Mouse (Mus musculus) adrenal gland, postnatal 36 days (tissue): ENCODE measurements around the gene Mrps27. TPM values are rescaled to one million over a fixed set of nuclear protein-coding genes. Genes with fewer than 3 reads are reported as not detected.

ENCODE experiments used
- DNase-seq, 2 experiments: peaks; one replicate each; pipeline ENCODE4 v3.0.0; 2021; ENCODE audit warnings: mixed read lengths in 1 of 2
- total RNA-seq, 2 experiments: library from RNA; stranded (reverse); gene quantifications; 2 replicates each; pipeline ENCODE4 v1.2.3; 2021

Mrps27 gene
- total RNA-seq, 2 experiments from 2014 or later = 43.8 to 51.0 TPM

DNA sequence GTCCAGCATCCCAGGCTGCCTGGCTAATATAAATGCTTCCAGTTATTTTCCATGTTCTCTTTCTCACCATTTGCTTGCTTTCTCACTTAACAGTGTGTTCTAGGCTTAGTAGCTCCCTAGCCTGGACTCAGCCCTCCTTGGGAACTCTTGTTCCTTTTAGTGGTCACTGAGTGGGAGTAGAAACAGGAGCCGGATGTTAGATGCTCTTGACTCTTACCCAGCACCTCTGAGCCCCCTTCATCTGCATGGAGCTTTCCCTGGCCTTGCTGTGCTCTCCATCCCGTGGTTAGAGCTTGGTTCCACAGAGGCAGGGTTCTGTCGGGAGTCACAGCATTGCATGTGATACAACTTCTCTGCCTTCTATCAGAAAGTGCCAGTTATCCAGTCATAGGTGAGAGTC is 7.0 kb downstream of the Mrps27 start:
- no peak for DNase-seq

DNA sequence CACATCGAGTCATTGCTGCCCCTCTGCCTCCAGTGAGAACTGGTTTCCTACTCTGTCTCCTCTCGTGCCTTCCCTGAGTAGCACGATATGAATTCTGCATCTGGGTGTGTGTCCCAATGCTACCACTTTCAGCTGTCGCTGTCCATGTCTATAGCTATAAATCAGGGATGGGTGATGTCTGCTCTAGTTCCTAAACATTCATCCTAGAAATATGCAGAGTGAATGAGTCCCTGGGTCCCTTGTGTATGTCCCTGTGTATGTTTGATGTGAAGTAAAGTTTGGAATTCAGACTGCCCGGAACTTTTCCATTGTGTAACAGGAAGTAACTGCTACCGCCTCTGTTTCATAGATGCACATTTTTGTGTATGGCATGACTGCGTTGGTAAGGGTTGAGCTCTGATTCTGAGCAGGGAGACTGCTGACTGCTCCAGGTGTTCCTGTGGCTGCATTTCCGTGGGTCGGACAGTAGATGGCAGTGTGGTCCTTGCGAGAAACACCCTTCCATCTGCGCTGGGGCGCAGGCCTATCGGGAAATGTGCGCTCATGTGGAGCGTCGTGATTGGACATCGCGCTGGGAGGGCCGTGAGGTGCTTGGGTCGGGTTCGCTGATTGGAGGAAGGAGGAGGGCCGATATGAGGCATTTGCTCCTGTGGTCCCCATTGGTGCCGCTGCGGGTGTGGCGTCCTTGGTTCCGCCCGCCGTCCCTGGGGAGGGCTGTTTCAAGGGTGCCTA is 8.3 kb downstream of the Mrps27 start:
- peak; percentile 96 for DNase-seq

DNA sequence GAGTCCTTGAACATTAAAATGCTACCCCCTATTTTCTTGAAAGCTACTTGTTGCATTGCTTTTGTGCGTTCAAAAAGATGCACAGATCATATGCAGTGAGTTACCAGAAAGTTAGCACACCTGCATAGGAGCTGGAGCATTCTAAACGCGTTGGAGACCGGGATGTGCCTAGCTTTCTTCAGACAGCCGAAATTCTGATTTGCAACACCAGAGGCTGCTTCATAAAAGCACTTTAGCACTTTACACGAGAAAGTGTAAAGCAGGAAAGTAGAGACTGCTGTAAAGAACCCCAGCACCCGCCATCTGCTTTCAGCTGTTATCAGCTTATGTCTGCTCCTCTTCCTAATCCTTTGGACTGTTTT is 8.9 kb downstream of the Mrps27 start:
- DNase-seq = no peak

DNA sequence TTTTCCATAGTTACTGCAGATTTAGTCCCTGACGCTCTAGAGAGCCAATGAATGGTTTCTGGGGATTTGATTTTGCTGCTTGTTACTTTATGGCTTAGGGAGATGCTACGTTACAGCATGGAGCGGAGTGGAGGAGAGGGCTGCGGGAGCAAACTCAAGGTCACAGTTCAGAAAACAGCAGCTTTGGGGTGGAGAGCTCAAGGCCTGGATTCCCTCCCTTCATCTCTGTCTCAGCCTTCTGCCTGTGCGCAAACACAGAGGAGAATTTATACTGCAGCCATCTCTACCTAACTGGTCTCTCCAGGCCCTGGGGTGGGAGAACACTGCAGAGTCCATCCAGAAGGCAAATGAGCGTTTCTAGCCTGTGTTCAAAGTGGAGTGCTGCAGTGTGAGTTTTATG is 10.5 kb downstream of the Mrps27 start:
- DNase-seq = peak in 1 of 2 experiments; percentile 19

DNA sequence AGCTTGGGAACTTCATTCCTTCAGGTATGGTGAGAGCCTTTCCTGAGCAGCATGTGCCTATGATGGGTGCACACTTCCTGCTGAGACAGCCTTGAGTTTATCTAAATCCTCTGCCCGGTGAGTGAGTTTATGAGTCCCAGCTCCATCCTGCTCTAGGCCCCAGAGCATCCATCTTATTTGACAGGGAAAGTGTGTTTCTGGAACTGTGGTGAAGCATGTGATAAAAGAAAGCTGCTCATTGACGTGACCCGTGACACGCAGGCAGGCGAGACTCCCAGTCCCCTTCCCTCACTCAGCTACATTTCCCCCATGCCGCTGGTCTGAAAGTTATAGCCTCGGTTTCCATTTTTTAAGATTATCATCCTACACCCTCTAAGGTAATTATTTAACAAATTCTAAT is 11.3 kb downstream of the Mrps27 start:
- peak in 1 of 2 experiments; percentile 8 for DNase-seq

DNA sequence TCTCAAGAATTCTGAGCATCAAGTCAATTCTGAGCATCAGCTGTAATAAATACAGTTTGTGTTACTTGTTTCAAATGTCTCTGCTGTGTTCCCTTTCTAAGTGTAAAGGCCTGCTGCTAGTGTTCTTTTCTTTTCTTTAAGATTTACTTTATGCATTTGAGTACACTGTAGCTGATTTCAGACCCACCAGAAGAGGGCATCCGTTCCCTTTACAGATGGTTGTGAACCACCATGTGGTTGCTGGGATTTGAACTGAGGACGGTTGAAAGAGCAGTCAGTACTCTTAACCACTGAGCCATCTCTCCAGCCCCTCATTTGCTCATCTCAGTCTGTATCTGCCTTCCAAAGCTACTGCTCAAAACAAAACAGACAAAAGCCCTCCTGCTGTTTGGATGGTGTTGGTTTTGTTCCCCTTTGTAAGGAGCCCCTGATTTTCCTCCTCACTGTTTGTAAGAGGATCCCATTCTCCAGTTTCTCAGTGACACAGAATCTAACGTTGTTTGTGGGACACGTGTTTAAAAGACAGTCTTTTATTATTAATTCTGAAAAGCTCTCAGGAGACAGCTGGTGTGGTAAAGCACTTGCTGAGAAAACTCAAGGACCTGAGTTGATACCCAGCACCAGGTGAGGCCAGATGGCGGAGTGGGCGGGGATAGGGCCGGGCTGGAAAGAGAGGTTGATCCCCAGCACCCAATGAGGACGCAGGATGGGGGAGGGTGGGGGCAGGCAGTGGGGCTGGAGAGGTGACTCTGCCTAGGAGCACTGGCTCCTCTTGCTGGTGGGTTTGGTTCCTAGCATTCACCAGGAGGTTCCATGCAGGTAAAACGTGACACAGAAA is 12.1 kb downstream of the Mrps27 start:
- DNase-seq = no peak

DNA sequence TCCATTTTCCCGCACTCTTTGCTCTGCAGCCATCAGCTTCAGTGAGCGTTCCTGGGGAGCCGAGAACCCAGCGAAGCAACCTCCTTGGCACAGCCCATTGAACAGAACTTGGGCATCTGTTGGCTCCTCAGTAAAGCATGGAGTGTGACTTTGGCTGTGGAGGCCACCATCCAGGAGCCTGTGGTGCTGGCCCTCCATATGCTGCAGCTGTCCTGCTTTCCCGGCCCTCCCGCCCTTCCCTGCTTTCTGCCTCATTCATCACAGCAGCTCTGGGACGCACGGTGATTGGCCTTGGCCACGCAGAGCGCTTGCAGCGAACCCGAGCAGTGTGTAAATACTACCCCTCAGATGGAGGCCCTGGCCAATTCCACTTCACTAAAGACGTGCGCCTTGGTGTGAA is 14.3 kb downstream of the Mrps27 start:
- DNase-seq = no peak

DNA sequence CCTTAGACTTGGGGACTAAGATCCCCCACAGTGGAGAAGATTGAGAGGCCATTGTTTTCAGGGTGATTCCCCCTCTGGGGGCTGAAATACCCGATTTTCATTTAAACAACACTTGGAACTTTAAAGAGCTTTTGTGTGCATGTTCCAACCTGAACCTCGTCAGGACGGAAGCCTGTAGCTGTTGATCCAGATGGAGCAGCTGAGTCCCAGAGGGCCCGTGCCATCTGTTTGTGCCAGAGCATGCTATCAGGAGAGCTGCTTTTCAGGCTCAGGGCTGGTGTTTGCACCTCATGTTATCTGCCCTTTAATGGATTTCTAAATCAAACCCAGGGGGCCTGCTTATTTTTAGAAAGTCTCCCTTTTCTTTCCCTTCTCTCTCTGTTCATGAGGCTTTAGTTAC is 19.3 kb downstream of the Mrps27 start:
- DNase-seq = no peak

DNA sequence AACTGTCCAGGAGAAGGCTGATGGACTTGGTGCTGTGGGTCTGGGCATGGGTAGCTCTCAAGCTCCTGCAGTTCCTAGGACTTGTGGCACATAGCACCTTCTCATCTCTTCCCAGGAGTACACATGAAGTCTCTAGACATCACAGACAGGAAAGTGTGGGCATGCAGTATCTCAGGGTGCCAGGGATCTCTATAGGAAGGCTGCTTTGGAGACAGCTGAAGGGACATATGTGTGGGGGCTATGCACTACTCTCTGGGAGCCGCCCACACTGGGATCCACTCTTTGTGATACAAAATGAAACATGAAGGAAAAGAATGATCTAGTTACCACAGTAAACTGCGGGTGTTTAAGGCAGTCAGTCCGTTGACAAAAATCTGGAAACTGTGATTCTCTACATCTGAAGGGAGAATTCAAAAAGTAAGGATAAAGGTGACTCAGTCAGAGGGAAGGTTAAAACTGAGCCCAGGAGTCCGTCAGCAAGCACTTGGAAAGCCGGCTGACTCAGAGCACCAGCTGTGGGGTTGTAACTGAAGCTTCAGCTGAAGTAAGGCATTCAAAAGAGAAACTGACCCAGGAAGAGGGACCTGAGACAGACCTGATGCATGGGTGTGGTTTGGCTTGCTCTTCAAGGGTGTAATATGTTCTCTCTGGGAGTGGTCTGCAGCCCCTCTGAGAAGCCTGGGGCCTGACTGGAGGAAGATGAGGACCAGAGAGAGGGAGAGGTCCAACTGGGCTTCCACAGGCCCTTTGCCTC is 22.0 kb downstream of the Mrps27 start:
- DNase-seq = no peak

DNA sequence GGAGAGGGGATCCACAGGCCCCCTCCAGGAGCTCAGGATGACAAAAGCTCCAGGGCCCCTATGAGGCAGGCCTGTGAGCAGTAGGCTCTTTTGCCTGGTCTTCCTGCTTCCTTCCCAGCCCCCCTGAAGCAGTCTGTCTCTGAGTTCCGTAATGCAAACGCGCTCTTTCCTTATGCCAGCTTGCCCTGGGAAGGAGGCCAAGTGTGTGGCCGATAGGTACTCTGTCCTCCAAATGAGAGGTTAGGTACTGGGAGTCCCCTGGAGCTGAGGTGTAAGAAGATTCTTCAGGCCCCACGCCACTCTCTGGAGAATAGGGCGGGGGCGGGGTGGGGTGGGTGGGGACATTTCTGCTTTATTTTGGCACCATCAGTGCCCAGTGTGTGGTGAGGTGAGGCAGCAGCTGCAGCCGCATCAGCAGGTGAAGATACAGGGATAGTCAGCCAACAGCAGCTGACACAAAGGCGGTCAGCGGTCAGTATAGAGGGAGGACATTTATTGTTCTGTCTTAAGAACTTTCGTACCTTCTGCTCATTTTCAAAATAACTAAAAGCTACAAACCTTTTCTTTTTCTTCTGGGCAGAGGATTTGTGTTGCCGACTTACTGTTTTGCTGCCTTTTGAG is 23.1 kb downstream of the Mrps27 start:
- DNase-seq = no peak

DNA sequence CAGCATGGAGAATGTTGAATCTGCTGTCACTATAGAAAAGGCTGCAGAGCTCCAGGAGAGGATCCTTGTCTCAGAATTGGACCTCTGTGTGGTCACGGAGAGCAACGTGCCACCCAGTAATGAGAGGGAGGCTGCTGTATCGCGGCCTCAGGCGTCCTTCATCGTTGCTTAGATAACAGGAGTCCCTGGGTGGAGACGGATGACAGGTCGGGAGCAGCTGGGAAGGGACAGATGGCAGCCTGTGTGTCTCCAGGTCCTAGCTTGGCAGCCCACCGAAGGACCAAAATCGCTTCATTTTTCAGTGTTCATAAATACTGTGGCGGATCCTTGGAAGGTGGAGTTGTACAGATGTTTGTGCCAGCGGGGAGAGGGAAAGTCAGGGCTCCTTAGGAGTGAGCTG is 24.5 kb downstream of the Mrps27 start:
- no peak for DNase-seq

DNA sequence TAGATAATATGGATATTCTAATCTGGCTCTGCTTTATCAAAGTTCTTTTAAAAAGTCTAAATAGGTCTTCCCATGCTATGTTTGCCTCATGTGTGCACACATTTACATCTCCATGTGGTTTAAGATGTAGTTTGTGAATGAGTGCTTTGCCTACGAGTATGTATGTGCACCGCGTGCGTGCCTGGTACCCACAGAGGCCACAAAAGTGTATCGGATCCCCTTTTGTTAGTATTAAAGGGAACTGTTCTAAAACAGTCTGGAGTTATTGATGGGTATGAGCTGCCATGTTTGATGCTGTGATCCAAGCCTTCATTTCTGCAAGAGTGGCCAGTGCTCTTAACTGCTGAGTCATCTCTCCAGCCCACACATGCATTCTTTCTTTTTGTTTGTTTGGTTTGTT is 26.7 kb downstream of the Mrps27 start:
- DNase-seq = no peak

DNA sequence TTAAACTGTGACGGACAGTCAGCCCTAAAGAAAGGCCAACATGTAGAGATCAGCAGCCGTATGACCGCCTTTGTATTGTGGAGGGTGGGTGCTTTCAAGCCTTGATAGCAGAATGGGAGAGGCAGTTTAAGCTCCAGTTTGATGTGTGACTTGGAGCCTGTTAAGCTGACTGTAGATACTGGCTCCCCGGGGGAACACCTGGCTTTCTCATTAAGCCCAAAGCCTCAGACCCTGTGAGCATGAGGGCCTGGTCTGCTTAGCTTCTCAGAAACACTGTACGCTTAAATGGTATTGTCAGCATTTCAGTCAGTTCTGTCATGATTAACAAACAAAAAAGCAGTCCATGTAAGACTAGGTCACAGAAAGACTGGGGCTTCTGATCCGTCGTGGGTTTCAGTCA is 29.1 kb downstream of the Mrps27 start:
- no peak for DNase-seq

DNA sequence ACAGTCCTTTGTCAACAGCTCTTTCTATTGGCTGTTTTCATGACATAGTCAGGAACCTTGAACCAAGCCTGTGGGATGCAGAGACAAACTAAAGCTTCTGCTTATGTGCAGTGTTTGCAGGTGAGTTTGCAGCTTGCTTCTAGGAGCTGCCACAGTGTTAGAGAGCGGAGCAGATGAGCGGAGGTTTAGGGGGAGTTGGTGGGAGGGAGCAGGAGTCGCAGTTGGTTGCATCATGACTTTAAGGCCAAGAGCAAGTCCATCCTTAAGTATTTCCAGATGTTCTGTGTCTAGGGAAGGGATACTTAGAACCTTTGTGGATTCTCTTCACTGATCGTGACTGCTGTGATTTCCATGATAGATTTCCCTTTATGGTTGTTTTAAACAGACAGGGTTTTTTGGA is 29.6 kb downstream of the Mrps27 start:
- no peak for DNase-seq

DNA sequence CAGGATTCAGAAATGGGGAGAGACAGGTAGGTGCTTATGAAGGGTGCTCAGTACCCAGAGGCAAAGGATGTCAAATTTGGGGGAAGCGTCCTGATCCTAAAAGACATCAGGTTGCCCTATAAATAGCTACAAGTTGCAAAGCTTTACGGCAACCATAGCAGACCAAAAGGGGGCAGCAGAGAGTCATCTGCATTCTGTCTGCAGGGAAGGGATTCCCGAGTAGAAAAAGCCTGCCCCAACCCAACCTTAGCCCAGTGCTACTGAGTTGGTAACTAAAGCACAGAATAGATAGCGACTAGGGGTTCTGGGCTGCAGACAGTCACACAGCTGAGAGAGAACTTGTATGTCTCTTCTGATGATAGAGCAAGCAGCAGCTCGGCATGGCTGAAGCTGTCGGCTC is 31.0 kb downstream of the Mrps27 start:
- peak; percentile 83 to 90 for DNase-seq

DNA sequence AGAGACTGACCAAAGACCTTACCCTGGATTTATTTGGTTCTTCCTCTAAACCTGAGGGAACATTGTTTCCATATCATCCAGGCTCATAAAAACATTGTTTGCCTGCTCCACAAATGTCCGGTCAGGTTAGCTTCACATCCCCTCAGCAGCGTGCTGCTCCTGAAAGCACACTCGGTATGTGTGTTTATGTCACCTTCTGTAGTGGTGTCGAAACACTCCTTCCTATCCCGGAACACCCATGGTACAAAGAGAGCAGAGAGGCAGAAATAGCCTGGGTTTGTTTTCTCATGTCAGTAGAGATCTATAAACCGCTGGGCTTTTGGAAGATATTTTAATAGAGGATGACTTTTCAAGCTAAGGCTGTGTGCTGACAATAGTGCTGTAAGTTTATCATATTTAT is 32.5 kb downstream of the Mrps27 start:
- DNase-seq = no peak

DNA sequence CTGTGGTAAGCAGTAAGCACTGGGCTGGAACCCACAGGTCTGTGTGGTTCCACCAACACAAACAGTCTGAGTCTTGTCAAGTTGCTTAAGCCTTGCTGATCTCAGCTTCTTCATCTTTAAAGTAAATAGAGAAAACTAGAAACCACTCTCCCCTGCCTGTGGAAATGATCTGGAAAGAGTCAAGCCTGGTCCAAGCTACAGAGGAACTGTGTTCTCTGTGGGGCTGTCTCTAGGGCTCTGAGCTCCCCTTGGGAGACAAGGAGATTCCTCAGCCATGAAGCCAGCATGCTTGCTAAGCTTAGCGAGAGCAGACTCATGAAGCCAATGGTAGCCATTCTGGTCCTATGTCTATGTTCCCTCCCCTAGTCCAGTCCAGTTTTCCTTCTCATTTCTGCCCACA is 33.6 kb downstream of the Mrps27 start:
- DNase-seq = no peak

DNA sequence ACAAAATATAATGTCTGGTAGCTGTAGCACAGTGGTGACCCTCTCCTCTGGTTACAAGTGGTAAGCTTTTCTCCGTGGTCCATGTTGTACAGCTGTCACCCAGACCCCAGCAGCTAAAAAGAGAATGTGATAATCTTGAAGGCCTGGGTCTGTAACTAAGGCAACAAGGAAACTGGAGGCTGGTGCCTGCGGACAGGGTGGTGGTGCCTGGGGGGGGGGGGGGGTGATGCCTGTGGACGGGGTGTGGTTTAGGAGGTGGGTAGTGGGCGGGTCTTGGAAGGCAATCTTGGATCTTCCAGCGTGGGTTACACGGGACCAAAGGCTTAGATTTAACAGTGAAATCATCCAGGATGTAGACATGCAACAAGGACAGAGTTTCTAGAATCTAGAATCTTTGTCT is 37.8 kb downstream of the Mrps27 start:
- no peak for DNase-seq

DNA sequence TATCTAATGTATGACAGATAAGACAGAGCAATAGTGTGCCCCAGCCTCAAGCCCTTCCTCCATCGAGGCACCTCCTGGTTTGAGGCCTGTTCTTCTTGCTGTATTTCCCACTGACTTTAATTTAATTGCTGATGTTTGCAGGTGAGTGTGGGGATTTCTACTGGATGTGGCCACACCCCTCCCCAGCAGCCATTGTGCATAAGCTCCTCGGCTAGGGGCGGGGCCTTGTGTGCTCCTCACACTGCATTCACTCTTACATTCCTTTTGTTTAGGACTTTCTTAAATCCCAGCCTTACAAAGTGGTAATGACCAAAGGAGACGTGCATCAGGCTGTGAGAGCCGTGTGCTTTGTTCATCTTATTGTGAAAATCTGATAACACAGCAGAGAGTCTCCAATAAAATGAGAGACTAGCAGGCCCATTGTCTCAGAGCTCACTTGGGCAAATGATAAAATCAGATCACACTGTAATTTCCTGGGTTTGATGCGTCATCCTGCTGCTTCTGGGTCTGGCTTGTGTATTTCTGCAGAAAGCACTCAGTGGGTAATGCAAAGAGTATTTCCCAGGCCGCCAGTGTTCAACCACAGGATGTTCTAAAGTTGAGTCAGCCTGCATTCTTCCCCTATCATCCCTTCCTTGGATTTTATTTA is 40.1 kb downstream of the Mrps27 start:
- DNase-seq = peak in 1 of 2 experiments; percentile 40

DNA sequence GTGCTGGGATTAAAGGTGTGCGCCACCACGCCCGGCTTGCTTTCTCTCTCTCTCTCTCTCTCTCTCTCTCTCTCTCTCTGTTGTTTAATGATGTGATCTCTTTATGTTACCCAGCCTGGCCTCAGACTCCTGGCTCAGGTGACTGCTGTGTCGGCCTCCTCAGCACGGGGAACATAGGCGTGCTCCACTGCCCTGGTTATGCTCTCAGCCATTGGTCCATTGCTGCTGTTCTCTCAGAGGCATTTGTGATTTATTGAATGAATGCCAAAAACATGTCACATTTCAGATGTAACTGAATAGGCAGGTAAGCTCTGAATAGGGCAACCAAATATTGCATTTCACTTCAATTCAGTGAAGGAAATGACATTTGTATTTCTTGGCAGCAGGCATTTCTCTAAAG is 41.3 kb downstream of the Mrps27 start:
- no peak for DNase-seq

DNA sequence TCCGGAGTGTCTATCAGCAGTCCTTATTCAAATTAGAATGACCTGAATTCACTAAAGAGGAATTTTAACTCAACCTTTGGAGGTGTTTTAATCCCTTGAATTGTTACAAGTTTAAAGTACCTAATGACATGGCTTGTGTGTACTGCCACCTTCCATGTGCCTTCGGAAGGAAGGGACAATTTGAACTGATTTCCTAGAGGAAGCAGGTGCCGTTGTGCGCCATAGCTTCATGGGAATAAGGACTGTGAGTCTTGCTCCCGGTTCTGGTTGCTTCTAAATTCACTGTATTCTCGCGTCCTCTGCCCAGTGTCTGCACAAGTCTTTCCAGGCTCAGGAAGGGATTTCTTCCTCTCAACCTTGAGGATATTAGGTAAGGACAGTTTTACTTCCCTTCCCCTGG is 41.8 kb downstream of the Mrps27 start:
- DNase-seq = no peak
